Mouse (Mus musculus): ENCODE measurements around the gene AC124108.1. TPM values are rescaled to one million over a fixed set of nuclear protein-coding genes. Genes with fewer than 3 reads are reported as not detected.

AC124108.1 gene
- 0.01 TPM in 1 of 2 replicates, not detected in the other for polyA plus RNA-seq (2012)

GRCm38 (mm10) chr1:132191093-132191785 is at the start of gene AC124108.1, which contains the start of gene Lemd1:
TSS of gene AC124108.1 (plus strand) at chr1:132191457.
TSS of gene Lemd1 (plus strand) at chr1:132191431.
- peaks cover 85% of the 10 kb centered on the region for H3K27me3 ChIP-seq (ENCODE audit: control insufficient read depth)
- H3K36me3 ChIP-seq (ENCODE audit: control insufficient read depth), result no peaks in the 10 kb centered on the region
- TF ChIP-seq TAL1 (IDR thresholded peaks at IDR 0.05; ENCODE audit: low read length) (no peak), GATA1 (IDR thresholded peaks at IDR 0.05; ENCODE audit: low read length) (no peak)
- no peak within 1 kb of the TSS for H3K4me3 ChIP-seq (replicated peaks)
- H3K9me3 ChIP-seq (ENCODE audit: control insufficient read depth, low read length), result no peaks in the 10 kb centered on the region; the same call in 1 of the 2 replicates
- H3K4me1 ChIP-seq (ENCODE audit: control insufficient read depth), result no peaks in the 10 kb centered on the region

- Histone ChIP-seq H3K9me3 (ENCODE audit: control insufficient read depth, low read length) (no peaks in the 10 kb centered on the region), H3K4me1 (ENCODE audit: control insufficient read depth) (no peaks in the 10 kb centered on the region), H3K4me3 (replicated peaks) (no peak overlapping the region), H3K27me3 (ENCODE audit: control insufficient read depth) (peaks cover 33% of the 10 kb centered on the region), H3K36me3 (ENCODE audit: control insufficient read depth) (no peaks in the 10 kb centered on the region)
- no peak for TF ChIP-seq TAL1 (IDR thresholded peaks at IDR 0.05; ENCODE audit: low read length)
- TF ChIP-seq GATA1 (IDR thresholded peaks at IDR 0.05; ENCODE audit: low read length), result no peak
Observed at GRCm38 (mm10) chr1:132141753-132142152, 49.5 kb upstream of the AC124108.1 start.

GRCm38 (mm10) chr1:132143079-132143478 is 48.2 kb upstream of the AC124108.1 start:
- Histone ChIP-seq H3K4me3 (replicated peaks) (no peak overlapping the region), H3K9me3 (ENCODE audit: control insufficient read depth, low read length) (no peaks in the 10 kb centered on the region), H3K27me3 (ENCODE audit: control insufficient read depth) (peaks cover 28% of the 10 kb centered on the region), H3K4me1 (ENCODE audit: control insufficient read depth) (no peaks in the 10 kb centered on the region), H3K36me3 (ENCODE audit: control insufficient read depth) (no peaks in the 10 kb centered on the region)
- TF ChIP-seq GATA1 (IDR thresholded peaks at IDR 0.05; ENCODE audit: low read length), result no peak
- TF ChIP-seq TAL1 (IDR thresholded peaks at IDR 0.05; ENCODE audit: low read length), result no peak

- no peak for TF ChIP-seq TAL1 (IDR thresholded peaks at IDR 0.05; ENCODE audit: low read length)
- no peak for TF ChIP-seq GATA1 (IDR thresholded peaks at IDR 0.05; ENCODE audit: low read length)
- Histone ChIP-seq H3K27me3 (ENCODE audit: control insufficient read depth) (peaks cover 22% of the 10 kb centered on the region), H3K9me3 (ENCODE audit: control insufficient read depth, low read length) (no peaks in the 10 kb centered on the region), H3K4me1 (ENCODE audit: control insufficient read depth) (no peaks in the 10 kb centered on the region), H3K36me3 (ENCODE audit: control insufficient read depth) (no peaks in the 10 kb centered on the region), H3K4me3 (replicated peaks) (no peak overlapping the region)
Observed at GRCm38 (mm10) chr1:132143730-132144129, 47.5 kb upstream of the AC124108.1 start.

GRCm38 (mm10) chr1:132144223-132144622 is 47.0 kb upstream of the AC124108.1 start:
- TF ChIP-seq TAL1 (IDR thresholded peaks at IDR 0.05; ENCODE audit: low read length), result no peak
- TF ChIP-seq GATA1 (IDR thresholded peaks at IDR 0.05; ENCODE audit: low read length), result no peak
- Histone ChIP-seq H3K9me3 (ENCODE audit: control insufficient read depth, low read length) (no peaks in the 10 kb centered on the region), H3K27me3 (ENCODE audit: control insufficient read depth) (peaks cover 17% of the 10 kb centered on the region), H3K4me3 (replicated peaks) (no peak overlapping the region), H3K36me3 (ENCODE audit: control insufficient read depth) (no peaks in the 10 kb centered on the region), H3K4me1 (ENCODE audit: control insufficient read depth) (no peaks in the 10 kb centered on the region)

GRCm38 (mm10) chr1:132144837-132145236 is 46.4 kb upstream of the AC124108.1 start:
- Histone ChIP-seq H3K36me3 (ENCODE audit: control insufficient read depth) (no peaks in the 10 kb centered on the region), H3K4me1 (ENCODE audit: control insufficient read depth) (no peaks in the 10 kb centered on the region), H3K4me3 (replicated peaks) (no peak overlapping the region), H3K9me3 (ENCODE audit: control insufficient read depth, low read length) (no peaks in the 10 kb centered on the region), H3K27me3 (ENCODE audit: control insufficient read depth) (peaks cover 10% of the 10 kb centered on the region)
- TF ChIP-seq GATA1 (IDR thresholded peaks at IDR 0.05; ENCODE audit: low read length) (no peak), TAL1 (IDR thresholded peaks at IDR 0.05; ENCODE audit: low read length) (no peak)

- H3K4me3 ChIP-seq (replicated peaks), result no peak overlapping the region
- TF ChIP-seq TAL1 (IDR thresholded peaks at IDR 0.05; ENCODE audit: low read length), result no peak
- H3K4me1 ChIP-seq (ENCODE audit: control insufficient read depth), result no peaks in the 10 kb centered on the region
- H3K36me3 ChIP-seq (ENCODE audit: control insufficient read depth), result no peaks in the 10 kb centered on the region
- no peaks in the 10 kb centered on the region for H3K9me3 ChIP-seq (ENCODE audit: control insufficient read depth, low read length)
- no peaks in the 10 kb centered on the region for H3K27me3 ChIP-seq (ENCODE audit: control insufficient read depth)
Observed at GRCm38 (mm10) chr1:132145973-132146685, 45.1 kb upstream of the AC124108.1 start.

- Histone ChIP-seq H3K4me1 (ENCODE audit: control insufficient read depth) (no peaks in the 10 kb centered on the region), H3K27me3 (ENCODE audit: control insufficient read depth) (no peaks in the 10 kb centered on the region), H3K36me3 (ENCODE audit: control insufficient read depth) (no peaks in the 10 kb centered on the region), H3K9me3 (ENCODE audit: control insufficient read depth, low read length) (no peaks in the 10 kb centered on the region), H3K4me3 (replicated peaks) (no peak overlapping the region)
- TF ChIP-seq GATA1 (IDR thresholded peaks at IDR 0.05; ENCODE audit: low read length) (no peak), TAL1 (IDR thresholded peaks at IDR 0.05; ENCODE audit: low read length) (no peak)
Observed at GRCm38 (mm10) chr1:132149410-132149809, 41.8 kb upstream of the AC124108.1 start.

- TF ChIP-seq TAL1 (IDR thresholded peaks at IDR 0.05; ENCODE audit: low read length), result no peak
- no peak for TF ChIP-seq GATA1 (IDR thresholded peaks at IDR 0.05; ENCODE audit: low read length)
- Histone ChIP-seq H3K36me3 (ENCODE audit: control insufficient read depth) (no peaks in the 10 kb centered on the region), H3K9me3 (ENCODE audit: control insufficient read depth, low read length) (no peaks in the 10 kb centered on the region), H3K27me3 (ENCODE audit: control insufficient read depth) (no peaks in the 10 kb centered on the region), H3K4me3 (replicated peaks) (no peak overlapping the region), H3K4me1 (ENCODE audit: control insufficient read depth) (no peaks in the 10 kb centered on the region)
Observed at GRCm38 (mm10) chr1:132150171-132150570, 41.1 kb upstream of the AC124108.1 start.
